Mouse (Mus musculus) thymus, adult 2 months (tissue): ENCODE results near the gene Sp9.

Experiments
- CTCF ChIP-seq: fragments of 200-500 bp; IDR thresholded peaks from 2 replicates; pipeline ENCODE4 v1.5.1; 2012; ENCODE audit warnings: mild to moderate bottlenecking, control low read depth, low read length, moderate library complexity, borderline replicate concordance; ENCODE audit not compliant: control insufficient read depth, poor library complexity, insufficient read depth; ENCODE audit errors: extremely low read depth
- POLR2A ChIP-seq: fragments of 200-500 bp; IDR thresholded peaks from 2 replicates; pipeline ENCODE4 v1.6.1; 2012; ENCODE audit warnings: mild to moderate bottlenecking, low read length, control low read depth, moderate library complexity; ENCODE audit not compliant: control insufficient read depth, poor library complexity, insufficient read depth; ENCODE audit errors: extremely low read depth

DNA sequence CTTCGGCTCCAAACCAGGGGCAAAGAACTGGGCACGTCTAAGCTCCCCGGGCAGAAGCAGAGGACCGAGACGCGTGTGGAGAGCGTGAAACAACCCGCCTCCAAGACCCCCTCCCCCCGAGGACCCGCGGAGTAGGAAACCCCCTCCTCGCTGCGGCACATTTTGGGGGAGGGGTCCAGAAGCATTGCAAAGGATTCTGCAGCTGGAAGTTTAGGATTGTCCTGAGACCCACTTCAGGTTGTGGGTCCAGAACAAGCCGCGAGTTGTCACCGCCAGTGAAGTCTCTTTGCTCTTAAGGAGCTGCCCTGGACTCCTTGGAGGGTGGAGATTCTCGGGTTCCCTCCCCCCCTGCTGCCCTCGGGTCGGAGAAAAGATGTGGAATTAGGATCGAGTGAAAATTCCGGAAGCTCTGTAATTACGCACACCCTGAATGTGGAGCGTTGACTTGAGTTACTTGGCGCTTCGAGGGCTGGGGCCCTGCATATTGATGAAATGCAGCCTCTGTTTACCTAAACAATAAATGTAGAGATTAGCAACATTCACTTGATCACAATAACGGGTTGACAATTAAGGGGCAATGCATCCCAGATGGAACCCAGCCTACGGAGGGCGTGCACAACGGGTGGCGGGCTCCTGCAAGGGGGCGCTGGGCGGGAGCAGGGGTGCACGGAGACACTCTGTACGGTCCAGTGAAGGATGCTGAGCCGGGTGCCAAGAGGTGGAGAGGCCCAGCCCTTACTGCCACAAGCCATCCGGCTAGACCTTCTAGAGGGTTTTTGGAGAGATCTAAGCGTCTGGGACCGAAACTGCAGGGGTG lies 7.7 kb upstream of the Sp9 start:
- TF ChIP-seq POLR2A (no peak), CTCF (no peak)
